Mouse (Mus musculus): ENCODE data around the gene Grk2. TPM values are rescaled to one million over a fixed set of nuclear protein-coding genes. Genes with fewer than 3 reads are reported as not detected.
A peak's percentile ranks its signal among the peaks of the same experiment; 100 is the strongest.

Grk2 gene
- polyA plus RNA-seq (2012; rRNA removed): 56.7 and 60.3 TPM in 2 replicates

GRCm38 (mm10) chr19:4306190-4306577 is at the start of gene Grk2:
Gene Grk2 (minus strand): TSS chr19:4306222.
- H3K27me3 ChIP-seq (replicated peaks; ENCODE audit: control insufficient read depth, insufficient read depth, low read length): no peaks in the 10 kb centered on the region
- H3K4me1 ChIP-seq (ENCODE audit: control insufficient read depth, insufficient read depth, low read length): peaks cover 40% of the 10 kb centered on the region
- WGBS: 9% methylated on average over 46 of the region's 46 CpGs
- no peak for TF ChIP-seq POLR2A (IDR thresholded peaks at IDR 0.05; ENCODE audit: low read depth, low read length)
- peak; percentile 65 for TF ChIP-seq CTCF (conservative IDR thresholded peaks at IDR 0.05; ENCODE audit: insufficient read depth, insufficient read length, low read depth, low read length)
- peak within 1 kb of the TSS; percentile 58 for H3K27ac ChIP-seq (ENCODE audit: insufficient read depth, low read depth, low read length)
- DNase-seq: peak; percentile 86
- no peaks in the 10 kb centered on the region for H3K36me3 ChIP-seq (ENCODE audit: control insufficient read depth, insufficient read depth, low read length)
- H3K4me3 ChIP-seq (ENCODE audit: insufficient read depth, low read depth, low read length): peak within 1 kb of the TSS; percentile 72

DNA sequence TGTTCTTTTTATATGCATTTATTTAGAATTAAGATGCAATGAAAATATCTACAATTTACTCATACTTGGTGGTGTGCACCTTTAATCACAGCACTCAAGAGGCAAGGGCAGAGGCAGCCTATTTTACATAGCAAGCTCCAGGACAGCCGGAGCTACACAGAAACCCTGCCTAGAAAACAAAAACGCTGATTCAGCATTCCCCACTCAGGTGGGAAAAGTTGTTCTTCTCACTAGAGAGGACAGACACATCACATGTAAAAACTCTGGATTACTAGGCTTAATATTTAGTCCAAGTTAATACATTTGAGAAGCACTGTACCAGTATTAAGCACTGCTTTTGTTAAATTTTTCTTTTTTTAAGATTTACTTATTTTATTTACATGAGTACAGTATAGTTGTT is 43.4 kb upstream of the Grk2 start:
- 70% methylated on average over 2 of the region's 2 CpGs for WGBS
- Histone ChIP-seq H3K4me3 (ENCODE audit: insufficient read depth, low read depth, low read length) (no peak overlapping the region), H3K36me3 (ENCODE audit: control insufficient read depth, insufficient read depth, low read length) (peaks cover 4% of the 10 kb centered on the region), H3K27me3 (replicated peaks; ENCODE audit: control insufficient read depth, insufficient read depth, low read length) (no peaks in the 10 kb centered on the region), H3K27ac (ENCODE audit: insufficient read depth, low read depth, low read length) (no peak overlapping the region), H3K4me1 (ENCODE audit: control insufficient read depth, insufficient read depth, low read length) (no peaks in the 10 kb centered on the region)
- DNase-seq: no peak
- TF ChIP-seq POLR2A (IDR thresholded peaks at IDR 0.05; ENCODE audit: low read depth, low read length): no peak
- no peak for TF ChIP-seq CTCF (conservative IDR thresholded peaks at IDR 0.05; ENCODE audit: insufficient read depth, insufficient read length, low read depth, low read length)

GRCm38 (mm10) chr19:4346479-4346878 is 40.5 kb upstream of the Grk2 start:
- Histone ChIP-seq H3K4me1 (ENCODE audit: control insufficient read depth, insufficient read depth, low read length) (no peaks in the 10 kb centered on the region), H3K27me3 (replicated peaks; ENCODE audit: control insufficient read depth, insufficient read depth, low read length) (no peaks in the 10 kb centered on the region), H3K4me3 (ENCODE audit: insufficient read depth, low read depth, low read length) (no peak overlapping the region), H3K36me3 (ENCODE audit: control insufficient read depth, insufficient read depth, low read length) (peaks cover 6% of the 10 kb centered on the region), H3K27ac (ENCODE audit: insufficient read depth, low read depth, low read length) (no peak overlapping the region)
- no peak for TF ChIP-seq POLR2A (IDR thresholded peaks at IDR 0.05; ENCODE audit: low read depth, low read length)
- no peak for TF ChIP-seq CTCF (conservative IDR thresholded peaks at IDR 0.05; ENCODE audit: insufficient read depth, insufficient read length, low read depth, low read length)
- 95% methylated on average over 1 of the region's 1 CpGs for WGBS
- no peak for DNase-seq

GRCm38 (mm10) chr19:4338162-4338561 is 32.1 kb upstream of the Grk2 start:
- Histone ChIP-seq H3K27me3 (replicated peaks; ENCODE audit: control insufficient read depth, insufficient read depth, low read length) (no peaks in the 10 kb centered on the region), H3K4me1 (ENCODE audit: control insufficient read depth, insufficient read depth, low read length) (no peaks in the 10 kb centered on the region; the same call in 1 of the 2 replicates), H3K36me3 (ENCODE audit: control insufficient read depth, insufficient read depth, low read length) (no peaks in the 10 kb centered on the region), H3K4me3 (ENCODE audit: insufficient read depth, low read depth, low read length) (no peak overlapping the region), H3K27ac (ENCODE audit: insufficient read depth, low read depth, low read length) (no peak overlapping the region)
- TF ChIP-seq POLR2A (IDR thresholded peaks at IDR 0.05; ENCODE audit: low read depth, low read length): no peak
- TF ChIP-seq CTCF (conservative IDR thresholded peaks at IDR 0.05; ENCODE audit: insufficient read depth, insufficient read length, low read depth, low read length): peak; percentile 81
- DNase-seq: peak; percentile 84
- WGBS: 2% methylated on average over 2 of the region's 2 CpGs

DNA sequence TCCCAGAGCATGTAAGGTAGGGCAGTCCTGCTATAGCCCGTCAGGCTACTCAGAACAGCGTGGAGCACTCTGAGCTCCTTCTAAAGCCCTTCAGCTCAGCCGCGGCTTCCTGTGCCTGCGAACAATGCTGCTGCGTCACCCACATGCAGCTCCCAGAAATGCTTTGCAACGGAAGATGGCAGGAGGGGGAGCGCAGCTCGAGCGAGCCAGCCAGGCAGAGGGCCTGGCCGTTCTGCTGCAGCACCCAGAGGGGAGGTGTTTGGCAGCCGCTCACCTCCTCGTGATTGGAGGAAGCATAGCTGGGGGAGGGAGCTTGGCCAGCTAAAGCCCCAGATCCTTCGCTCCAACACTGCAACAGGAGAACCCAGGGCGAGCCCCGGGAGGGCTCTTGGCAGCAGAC is 27.8 kb upstream of the Grk2 start:
- no peaks in the 10 kb centered on the region for H3K27me3 ChIP-seq (replicated peaks; ENCODE audit: control insufficient read depth, insufficient read depth, low read length)
- peak overlapping the region; percentile 76 for H3K4me3 ChIP-seq (ENCODE audit: insufficient read depth, low read depth, low read length)
- peaks cover 3% of the 10 kb centered on the region; the same call in 1 of the 2 replicates for H3K36me3 ChIP-seq (ENCODE audit: control insufficient read depth, insufficient read depth, low read length)
- H3K27ac ChIP-seq (ENCODE audit: insufficient read depth, low read depth, low read length): peak overlapping the region; percentile 93
- peak; percentile 98 for DNase-seq
- H3K4me1 ChIP-seq (ENCODE audit: control insufficient read depth, insufficient read depth, low read length): peaks cover 10% of the 10 kb centered on the region; the same call in 1 of the 2 replicates
- TF ChIP-seq CTCF (conservative IDR thresholded peaks at IDR 0.05; ENCODE audit: insufficient read depth, insufficient read length, low read depth, low read length) (0 out of 2 replicates have a peak, but pooled peaks have one; percentile 9), POLR2A (IDR thresholded peaks at IDR 0.05; ENCODE audit: low read depth, low read length) (peak; percentile 59)
- WGBS: 0% methylated on average over 16 of the region's 16 CpGs

DNA sequence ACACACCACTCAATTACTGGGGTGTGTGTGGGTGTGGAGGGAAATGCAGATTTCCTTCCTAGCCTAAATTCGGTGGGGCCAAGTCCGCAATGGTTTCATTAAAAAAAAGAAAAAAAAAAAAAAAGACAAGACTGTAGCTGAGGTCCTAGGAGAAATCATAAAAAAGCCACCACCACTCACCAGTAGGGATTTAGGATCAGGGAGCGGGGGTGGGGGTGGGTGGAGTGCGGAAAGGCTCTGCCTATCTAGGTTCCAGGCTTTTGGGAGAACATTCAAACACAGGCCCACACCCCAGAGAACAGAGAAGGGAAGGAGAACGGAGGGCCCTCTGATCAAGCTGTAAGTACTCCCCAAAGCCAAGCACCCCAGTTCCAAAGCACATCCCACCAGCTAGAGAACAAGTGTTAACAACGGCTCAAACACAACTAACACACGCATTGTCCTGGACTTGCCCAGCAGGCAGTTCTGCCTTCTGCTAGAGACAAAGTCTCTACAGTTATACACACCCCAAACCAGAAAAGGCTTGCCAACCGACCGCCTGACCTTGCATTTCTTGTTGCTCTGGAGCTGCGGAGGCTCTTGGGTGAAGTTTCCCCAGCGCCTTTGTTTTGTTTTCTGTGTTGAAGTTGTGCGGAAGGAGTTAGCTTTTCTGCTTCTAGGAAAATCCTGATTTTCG is 27.2 kb upstream of the Grk2 start:
- H3K36me3 ChIP-seq (ENCODE audit: control insufficient read depth, insufficient read depth, low read length): peaks cover 7% of the 10 kb centered on the region; the same call in 1 of the 2 replicates
- no peaks in the 10 kb centered on the region for H3K27me3 ChIP-seq (replicated peaks; ENCODE audit: control insufficient read depth, insufficient read depth, low read length)
- peak overlapping the region; percentile 76 for H3K4me3 ChIP-seq (ENCODE audit: insufficient read depth, low read depth, low read length)
- WGBS: 1% methylated on average over 13 of the region's 13 CpGs
- no peak for DNase-seq
- peaks cover 10% of the 10 kb centered on the region; the same call in 1 of the 2 replicates for H3K4me1 ChIP-seq (ENCODE audit: control insufficient read depth, insufficient read depth, low read length)
- peak overlapping the region; percentile 93 for H3K27ac ChIP-seq (ENCODE audit: insufficient read depth, low read depth, low read length)
- TF ChIP-seq CTCF (conservative IDR thresholded peaks at IDR 0.05; ENCODE audit: insufficient read depth, insufficient read length, low read depth, low read length) (no peak), POLR2A (IDR thresholded peaks at IDR 0.05; ENCODE audit: low read depth, low read length) (no peak)

DNA sequence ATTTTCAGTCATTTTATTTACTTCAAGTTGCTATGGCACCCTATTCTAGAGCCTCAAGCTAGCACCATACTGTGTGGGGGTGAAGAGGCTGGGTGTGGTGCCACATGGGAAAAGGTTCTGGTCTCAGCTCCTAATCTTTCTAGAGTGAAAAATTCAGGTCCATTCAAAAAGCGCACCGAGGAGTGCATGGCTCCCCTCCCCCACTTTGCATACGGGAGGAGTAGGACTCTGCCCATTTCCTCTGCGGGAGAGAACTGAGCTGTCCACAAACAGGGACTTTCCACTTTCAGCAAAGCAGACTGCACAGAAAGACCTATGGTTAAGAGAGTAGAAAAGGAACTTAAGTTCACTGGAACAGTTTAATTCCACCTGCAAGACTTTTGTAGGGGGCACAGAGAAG is 26.6 kb upstream of the Grk2 start:
- peaks cover 12% of the 10 kb centered on the region for H3K36me3 ChIP-seq (ENCODE audit: control insufficient read depth, insufficient read depth, low read length)
- no peaks in the 10 kb centered on the region for H3K27me3 ChIP-seq (replicated peaks; ENCODE audit: control insufficient read depth, insufficient read depth, low read length)
- H3K27ac ChIP-seq (ENCODE audit: insufficient read depth, low read depth, low read length): peak overlapping the region; percentile 93
- TF ChIP-seq POLR2A (IDR thresholded peaks at IDR 0.05; ENCODE audit: low read depth, low read length) (no peak), CTCF (conservative IDR thresholded peaks at IDR 0.05; ENCODE audit: insufficient read depth, insufficient read length, low read depth, low read length) (no peak)
- H3K4me3 ChIP-seq (ENCODE audit: insufficient read depth, low read depth, low read length): peak overlapping the region; percentile 76
- peaks cover 10% of the 10 kb centered on the region; the same call in 1 of the 2 replicates for H3K4me1 ChIP-seq (ENCODE audit: control insufficient read depth, insufficient read depth, low read length)
- peak; percentile 78 for DNase-seq
- under 1% methylated on average over 4 of the region's 4 CpGs for WGBS
